Mouse (Mus musculus): ENCODE results near the gene Cldn13. TPM values are rescaled to one million over a fixed set of nuclear protein-coding genes. Genes with fewer than 3 reads are reported as not detected.
"Not testable (repeated sequence)": the region's sequence is repeated elsewhere in the genome, so short reads cannot be mapped to it uniquely, and the experiment has no call there.

Cldn13 gene
- polyA plus RNA-seq, 1 experiment: not detected

DNA sequence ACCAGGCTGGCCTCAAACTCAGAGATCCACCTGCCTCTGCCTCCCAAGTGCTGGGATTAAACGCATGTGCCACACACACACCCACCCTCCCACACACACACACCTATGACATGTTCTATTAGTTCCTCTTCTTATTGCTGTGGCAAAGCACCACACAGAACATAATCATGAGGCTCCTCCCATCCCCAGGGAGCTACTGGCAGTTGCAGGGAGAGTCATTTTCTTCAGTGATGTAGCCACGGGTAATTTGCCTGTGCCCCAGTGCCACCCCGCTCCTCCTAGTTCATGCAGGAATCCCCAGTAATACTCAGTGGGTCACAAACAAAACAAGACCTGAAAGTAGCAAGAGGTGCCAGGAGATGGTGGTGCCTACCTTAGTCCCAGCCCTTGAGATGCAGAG is 19.3 kb upstream of the Cldn13 start:
- no peak for DNase-seq (ENCODE audit: low spot score)

- not testable (repeated sequence) for DNase-seq (ENCODE audit: low spot score)
Observed at GRCm38 (mm10) chr5:134933686-134934085, 18.4 kb upstream of the Cldn13 start.

- DNase-seq (ENCODE audit: low spot score): no peak
Observed at GRCm38 (mm10) chr5:134933281-134933680, 18.0 kb upstream of the Cldn13 start.

DNA sequence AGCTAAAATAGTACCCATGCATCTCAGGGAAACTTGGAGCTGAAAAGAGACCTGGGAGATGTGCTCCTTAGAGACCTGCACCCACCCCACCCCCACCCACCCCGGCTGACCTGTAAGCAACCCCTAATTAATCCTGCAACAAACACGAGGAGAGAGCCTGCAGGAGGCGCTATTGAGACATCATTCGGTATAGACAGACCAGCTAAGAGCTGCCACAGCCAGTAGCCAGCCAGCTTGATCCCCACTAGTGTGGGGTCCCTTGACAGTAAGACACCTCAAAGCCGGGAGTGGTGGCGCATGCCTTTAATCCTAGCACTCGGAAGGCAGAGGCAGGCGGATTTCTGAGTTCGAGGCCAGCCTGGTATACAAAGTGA is 17.6 kb upstream of the Cldn13 start:
- DNase-seq (ENCODE audit: low spot score): peak; percentile 44

DNA sequence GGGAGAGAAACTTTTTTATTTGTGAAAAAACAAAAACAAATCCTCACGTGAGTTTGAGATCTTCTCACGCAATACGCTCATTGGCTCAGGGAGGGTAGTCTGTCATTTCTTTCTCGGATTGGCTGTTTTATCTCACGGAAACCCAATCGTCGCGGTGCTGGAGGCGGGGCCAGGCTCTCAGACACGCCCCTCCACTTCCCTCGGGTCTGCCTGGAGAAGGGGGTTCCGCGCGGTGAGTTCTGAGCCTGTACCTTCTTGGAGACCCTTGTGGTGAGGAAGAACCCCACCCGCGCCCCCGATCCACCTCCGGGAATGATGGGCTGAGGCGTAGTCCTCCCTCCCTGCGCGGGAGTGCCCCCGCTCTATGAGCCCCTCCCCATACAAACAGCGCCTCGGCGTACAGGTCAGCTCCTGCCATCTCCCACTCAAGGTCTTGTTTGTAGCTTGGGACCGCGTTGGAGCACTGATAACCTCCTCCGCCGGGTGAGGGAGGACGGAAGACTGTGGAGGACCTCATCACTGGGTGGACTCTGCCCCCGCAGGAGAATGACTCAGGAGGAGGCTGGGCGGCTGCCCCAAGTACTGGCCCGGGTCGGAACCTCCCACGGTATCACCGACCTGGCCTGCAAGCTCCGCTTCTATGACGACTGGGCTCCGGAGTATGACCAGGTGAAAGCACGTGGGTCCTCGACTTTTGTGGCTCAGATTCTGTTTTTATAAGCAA is 17.0 kb upstream of the Cldn13 start, which contains the start of gene Mettl27:
TSS of gene Mettl27 (plus strand) at position 190 of the 724 bp plus-strand sequence.
- DNase-seq (ENCODE audit: low spot score): peak; percentile 75

- DNase-seq (ENCODE audit: low spot score): no peak
Observed at GRCm38 (mm10) chr5:134929988-134930387, 14.7 kb upstream of the Cldn13 start.

DNA sequence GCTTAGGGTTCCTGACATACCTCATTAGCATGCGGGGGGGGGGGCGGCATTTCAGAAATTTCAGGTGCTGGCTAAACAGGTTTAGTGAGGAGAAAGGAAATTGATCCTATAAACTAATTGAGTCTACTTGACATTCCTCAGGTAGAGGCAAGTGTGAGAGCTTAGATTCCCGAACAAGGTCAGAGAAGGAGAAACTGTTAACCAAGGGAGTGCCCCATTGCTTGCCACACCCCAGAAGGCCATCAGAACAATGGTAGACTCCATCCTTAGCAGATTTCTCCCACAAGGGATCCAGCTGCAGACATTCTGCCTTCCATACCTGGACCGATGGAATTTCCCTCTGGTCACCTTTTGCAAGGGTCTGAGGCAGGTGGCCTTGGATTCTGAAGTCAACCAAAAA is 11.4 kb upstream of the Cldn13 start:
- DNase-seq (ENCODE audit: low spot score): no peak

GRCm38 (mm10) chr5:134923141-134923540 is 7.8 kb upstream of the Cldn13 start:
- DNase-seq (ENCODE audit: low spot score): no peak

DNA sequence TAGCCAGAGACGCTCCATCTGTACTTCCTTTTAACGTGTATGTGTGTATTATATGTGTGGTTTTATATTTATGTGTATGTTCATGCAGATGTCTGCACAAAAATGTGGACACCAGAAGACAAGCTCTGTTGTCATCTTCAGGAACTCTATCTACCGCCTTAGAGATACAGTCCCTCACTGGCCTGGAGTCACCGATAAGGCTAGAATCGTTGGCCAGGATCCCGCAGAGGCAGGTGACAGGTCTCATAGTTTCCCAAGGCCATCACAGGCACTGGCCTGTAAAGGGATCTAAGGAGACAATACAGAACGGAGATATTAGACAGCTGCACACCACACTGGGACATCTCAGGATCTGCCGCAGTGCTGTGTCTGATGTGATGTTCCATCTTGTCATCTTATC is 5.8 kb upstream of the Cldn13 start:
- no peak for DNase-seq (ENCODE audit: low spot score)

DNA sequence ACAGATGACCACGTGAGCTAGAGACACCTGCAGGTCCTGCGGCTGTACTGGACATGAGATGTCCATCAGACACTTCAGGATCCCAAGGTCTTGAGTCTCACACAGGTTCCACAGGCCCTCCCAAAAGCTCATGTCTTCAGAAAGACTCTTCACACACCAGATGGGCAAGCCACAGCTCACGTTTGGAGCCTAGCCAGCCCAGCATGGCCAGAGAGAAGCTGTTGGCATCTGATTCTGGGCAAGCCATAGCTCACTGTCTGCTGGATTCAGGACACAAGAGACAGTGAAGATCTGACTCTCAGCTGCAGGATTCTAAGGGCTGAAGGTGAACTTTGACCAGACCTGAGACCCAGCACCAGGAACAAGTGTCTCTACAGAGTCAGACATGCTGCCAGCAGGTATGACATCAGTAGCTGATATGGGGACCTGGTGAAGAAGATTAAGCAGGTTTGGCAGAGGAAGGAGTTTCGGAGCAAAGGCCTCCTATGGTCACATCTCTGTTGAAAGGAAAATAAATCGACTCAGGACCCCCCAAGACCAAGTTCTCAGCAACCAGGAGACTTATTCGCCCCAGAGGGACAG is 4.9 kb upstream of the Cldn13 start:
- no peak for DNase-seq (ENCODE audit: low spot score)

DNA sequence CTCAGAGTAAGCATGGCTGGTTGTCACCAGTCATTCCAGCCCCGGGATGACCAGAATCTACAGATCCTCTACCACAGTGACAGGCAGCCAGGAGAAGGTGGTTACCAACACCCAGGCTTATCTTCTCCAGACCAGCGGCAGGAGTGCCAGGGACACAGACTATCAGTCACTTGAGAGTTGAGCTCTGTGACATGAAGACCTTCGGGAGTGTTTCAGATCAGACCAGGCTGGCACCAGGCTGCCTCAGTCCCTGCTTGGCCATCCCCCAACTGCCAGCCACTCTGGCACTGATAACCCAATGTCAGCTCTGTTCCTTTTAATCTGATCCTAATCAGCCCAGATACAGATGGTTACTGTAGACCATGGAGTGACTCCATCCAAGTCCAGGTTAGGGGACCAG is 3.8 kb upstream of the Cldn13 start:
- no peak for DNase-seq (ENCODE audit: low spot score)

DNA sequence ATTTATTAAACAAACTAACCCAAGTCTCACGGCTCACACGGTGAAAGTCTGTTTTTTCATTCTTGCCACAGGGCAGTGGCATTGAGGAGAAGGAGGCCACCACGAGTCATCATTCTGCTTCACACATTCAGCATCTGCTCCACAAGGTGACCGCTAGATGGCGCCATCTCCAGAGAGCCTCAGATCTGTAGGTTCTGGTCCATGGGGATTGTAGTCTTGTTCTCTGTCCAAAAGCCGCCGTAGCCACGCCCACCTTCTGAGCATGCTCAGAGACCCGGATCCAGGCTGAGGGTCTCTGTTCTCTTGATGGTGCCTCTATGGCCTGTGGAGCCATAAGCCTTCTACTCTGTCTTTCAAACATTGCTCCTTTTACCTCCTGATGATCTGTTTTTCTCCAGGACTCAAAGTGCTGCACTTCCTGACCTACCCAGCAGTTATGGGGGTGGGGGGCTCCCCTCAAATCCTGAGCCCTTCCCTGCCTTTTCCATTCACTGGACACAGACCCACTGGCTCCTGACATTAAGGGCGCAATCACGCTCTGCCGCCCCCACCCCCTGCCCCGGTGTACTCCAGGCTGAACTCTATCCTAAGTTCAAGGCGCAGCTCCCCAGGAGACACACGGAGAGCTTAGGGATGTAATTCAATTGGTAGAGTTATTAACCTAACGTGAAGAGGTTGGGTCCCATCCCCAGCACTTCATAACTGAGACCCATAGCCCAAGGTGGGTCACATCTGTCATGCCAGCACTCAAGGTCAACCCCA is 2.9 kb upstream of the Cldn13 start:
- DNase-seq (ENCODE audit: low spot score): no peak

GRCm38 (mm10) chr5:134914510-134914909 is 816 bp downstream of the Cldn13 start:
- DNase-seq (ENCODE audit: low spot score): no peak

- no peak for DNase-seq (ENCODE audit: low spot score)
Observed at GRCm38 (mm10) chr5:134913753-134914152, 1.6 kb downstream of the Cldn13 start.

DNA sequence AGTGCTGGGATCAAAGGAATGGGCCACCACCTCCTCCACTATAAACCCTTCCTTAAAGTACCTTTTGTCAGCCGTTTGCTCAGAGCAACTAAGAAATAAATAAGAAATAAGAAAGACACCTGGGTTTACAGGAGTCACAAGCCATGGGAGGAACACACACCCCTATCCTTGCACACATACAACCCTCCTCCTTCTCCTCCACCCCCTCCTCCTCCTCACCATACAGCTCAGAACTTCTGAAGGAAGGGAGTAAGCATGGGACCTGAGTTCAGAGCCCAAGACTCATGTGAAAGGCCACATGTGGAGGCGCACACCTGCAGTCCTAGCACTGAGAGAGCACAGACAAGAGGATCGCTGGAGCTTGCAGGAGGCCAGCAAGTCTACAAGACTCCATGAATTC is 2.0 kb downstream of the Cldn13 start:
- no peak for DNase-seq (ENCODE audit: low spot score)

DNA sequence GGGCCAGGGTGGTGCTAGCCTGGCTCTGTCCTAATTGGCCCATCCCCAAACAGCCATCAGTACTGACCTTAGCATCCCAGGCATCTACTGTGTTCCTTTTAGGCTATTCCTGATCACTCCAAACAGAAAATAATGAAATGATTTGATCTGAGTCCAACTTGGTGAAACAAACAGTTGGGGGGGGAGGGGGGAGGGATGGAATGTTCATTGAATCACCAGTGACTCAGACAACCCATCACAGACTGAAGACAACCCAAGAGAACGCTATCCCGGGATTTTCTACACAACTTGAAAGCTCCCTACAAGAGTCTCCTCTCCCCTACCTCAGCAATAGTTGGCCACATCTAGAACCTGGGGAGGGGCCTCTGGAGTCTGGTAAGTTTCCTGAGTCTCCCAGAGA is 3.4 kb downstream of the Cldn13 start:
- DNase-seq (ENCODE audit: low spot score): no peak

- DNase-seq (ENCODE audit: low spot score): peak; percentile 94
Observed at GRCm38 (mm10) chr5:134907135-134907534, 8.2 kb downstream of the Cldn13 start.

- DNase-seq (ENCODE audit: low spot score): no peak
Observed at GRCm38 (mm10) chr5:134906633-134907032, 8.7 kb downstream of the Cldn13 start, which contains the start of gene Tmem270. Gene Tmem270 (minus strand): TSS chr5:134906733.

DNA sequence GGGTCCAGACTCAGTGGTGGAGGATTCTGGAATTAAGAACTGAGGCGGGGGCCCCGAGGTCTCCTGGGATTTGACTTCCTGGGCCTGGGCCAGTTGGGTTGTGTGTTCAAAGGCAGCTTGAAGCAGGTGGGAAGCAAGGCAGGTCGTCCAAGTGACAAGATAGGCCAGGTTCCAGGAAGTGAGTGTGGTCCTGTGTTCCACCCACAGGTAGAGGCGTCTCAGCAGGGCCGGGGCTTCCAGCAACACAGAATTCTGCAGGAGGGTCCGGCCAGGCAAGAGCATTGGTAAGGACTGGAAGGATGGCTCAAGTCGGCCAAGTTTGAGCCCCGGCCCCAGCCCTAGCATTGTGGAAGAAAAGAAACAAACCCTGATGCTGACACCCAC is 13.7 kb downstream of the Cldn13 start:
- no peak for DNase-seq (ENCODE audit: low spot score)

DNA sequence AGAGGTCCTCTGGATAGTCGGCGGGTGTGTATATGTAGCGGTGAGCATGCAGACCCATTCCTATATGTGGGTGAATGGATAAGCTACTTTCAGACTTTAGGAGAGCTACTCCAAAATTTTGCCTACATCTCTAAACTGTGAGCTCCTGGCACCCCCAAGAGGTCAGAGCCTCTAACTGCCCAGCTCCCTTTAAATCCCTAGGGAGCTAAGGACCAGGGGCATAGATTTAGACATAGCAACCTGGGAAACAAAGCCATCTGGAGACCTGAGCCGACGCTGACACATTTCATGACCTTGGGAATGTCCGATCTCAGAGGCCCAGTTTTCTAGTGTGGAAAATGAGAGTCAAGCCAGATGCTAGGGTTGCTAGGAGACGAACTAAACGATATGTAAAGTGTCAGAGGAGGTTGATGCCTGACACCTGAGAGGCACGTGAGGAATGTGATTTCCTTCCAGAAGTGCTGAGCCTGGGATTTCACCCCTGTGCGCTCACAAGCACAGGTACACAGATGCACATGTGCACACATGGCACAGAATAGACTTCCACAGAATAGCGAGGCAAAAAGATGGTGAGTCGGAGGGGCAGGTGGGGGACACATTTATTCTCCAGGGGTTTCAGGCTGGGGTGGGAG is 14.2 kb downstream of the Cldn13 start:
- no peak for DNase-seq (ENCODE audit: low spot score)

GRCm38 (mm10) chr5:134897596-134897995 is 17.7 kb downstream of the Cldn13 start:
- DNase-seq (ENCODE audit: low spot score): no peak

DNA sequence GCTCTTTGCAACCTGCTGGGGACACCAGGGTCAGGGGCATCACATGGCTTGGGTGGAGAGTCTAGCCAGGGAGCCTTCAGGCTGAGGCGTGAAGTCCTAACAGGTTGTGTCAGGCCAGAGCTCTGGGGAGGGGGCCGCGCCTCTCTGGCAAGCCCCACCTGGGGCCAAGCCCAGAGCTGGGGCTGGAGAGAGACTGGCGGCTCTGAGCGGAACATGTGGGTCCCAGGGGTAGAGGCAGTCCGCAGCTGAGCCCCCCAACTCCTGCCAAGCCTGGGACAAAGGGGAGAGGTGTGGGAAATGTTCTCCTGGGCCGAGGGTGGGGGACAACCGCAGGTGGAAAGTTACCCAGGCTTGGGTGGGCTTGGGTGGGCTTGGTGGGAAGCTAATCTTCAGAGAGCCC is 18.4 kb downstream of the Cldn13 start:
- DNase-seq (ENCODE audit: low spot score): no peak

Data from urinary bladder, adult 2 months (tissue).